Mouse (Mus musculus): Measurements from ENCODE around the gene Krtap5-5. TPM values are rescaled to one million over a fixed set of nuclear protein-coding genes. Genes with fewer than 3 reads are reported as not detected.
"Not testable (repeated sequence)": the region's sequence is repeated elsewhere in the genome, so short reads cannot be mapped to it uniquely, and the experiment has no call there.

Gene Krtap5-5
- 0.08 and 0.17 TPM in 2 replicates for polyA plus RNA-seq (2012; rRNA removed)

DNA sequence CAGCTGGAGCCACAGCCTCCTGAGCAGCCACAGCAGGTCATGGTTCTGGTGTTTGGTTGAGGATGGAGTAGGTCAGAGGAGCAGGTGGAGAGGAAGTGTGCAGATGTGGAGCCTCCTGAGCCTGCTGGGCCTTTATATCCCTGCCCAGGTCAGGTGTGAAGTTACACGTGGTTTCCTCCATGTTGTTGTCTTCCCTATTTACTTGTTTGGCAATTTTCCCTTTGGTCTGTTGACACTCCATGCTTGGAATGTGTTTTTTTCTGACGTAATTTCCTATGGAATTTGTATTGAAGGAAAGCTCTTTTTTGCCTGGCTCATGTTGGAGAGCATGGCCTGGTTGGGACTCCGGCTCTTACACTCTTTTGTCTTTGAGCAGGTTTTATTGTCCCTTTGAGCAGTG, at the start of gene Krtap5-5:
TSS of gene Krtap5-5 (minus strand) at position 101 of the 400 bp plus-strand sequence.
- H3K4me3 ChIP-seq (ENCODE audit: control insufficient read depth, low read depth, low read length); H3K27ac ChIP-seq (ENCODE audit: control insufficient read depth, insufficient read depth, low read depth, low read length); H3K4me1 ChIP-seq (ENCODE audit: control insufficient read depth, insufficient read depth, low read length); H3K36me3 ChIP-seq (ENCODE audit: control insufficient read depth, insufficient read depth, low read length); H3K27me3 ChIP-seq (ENCODE audit: control insufficient read depth, insufficient read depth, low read length): not testable (repeated sequence)

DNA sequence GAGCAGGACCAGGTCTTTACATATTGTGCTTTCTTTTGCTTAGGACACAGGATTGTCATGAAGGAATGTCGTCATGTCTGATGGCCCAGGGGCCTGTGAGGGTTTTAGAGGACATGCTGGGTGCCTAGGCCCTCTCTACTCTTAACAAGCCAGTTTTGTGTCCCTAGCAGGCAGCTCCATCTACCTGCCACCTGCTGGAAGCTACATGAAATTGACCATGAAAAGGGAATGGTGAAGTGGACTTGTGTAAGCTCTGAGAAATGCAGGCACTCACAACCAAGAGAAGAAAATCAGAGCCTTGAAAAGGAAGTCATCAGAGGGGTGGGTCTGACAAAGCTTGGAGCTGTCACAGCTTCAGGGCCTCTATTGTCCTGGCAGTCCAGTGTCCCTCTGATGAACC, 49.5 kb upstream of the Krtap5-5 start:
- H3K4me3 ChIP-seq (ENCODE audit: control insufficient read depth, low read depth, low read length); H3K27me3 ChIP-seq (ENCODE audit: control insufficient read depth, insufficient read depth, low read length); H3K4me1 ChIP-seq (ENCODE audit: control insufficient read depth, insufficient read depth, low read length); H3K36me3 ChIP-seq (ENCODE audit: control insufficient read depth, insufficient read depth, low read length); H3K27ac ChIP-seq (ENCODE audit: control insufficient read depth, insufficient read depth, low read depth, low read length): not testable (repeated sequence)

DNA sequence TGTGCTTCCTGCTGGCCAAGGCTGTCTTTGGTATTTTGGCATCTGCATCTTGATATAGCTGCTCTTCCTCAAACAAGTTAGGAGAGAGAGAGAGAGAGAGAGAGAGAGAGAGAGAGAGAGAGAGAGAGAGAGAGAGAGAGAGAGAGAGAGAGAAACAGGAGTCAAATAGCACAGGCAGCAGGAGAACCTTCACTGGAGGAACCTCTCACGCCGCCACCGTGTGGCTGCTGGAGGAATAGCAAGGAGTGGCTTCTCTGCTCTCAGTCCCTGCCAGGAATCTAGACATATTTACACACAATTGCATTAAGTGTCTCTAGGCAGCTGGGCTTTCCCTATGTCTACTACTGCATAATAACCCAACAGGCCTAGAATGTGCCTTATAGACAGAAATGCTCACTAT, 48.4 kb upstream of the Krtap5-5 start:
- H3K4me1 ChIP-seq (ENCODE audit: control insufficient read depth, insufficient read depth, low read length); H3K27ac ChIP-seq (ENCODE audit: control insufficient read depth, insufficient read depth, low read depth, low read length); H3K36me3 ChIP-seq (ENCODE audit: control insufficient read depth, insufficient read depth, low read length); H3K27me3 ChIP-seq (ENCODE audit: control insufficient read depth, insufficient read depth, low read length); H3K4me3 ChIP-seq (ENCODE audit: control insufficient read depth, low read depth, low read length): not testable (repeated sequence)
- TF ChIP-seq CTCF (IDR thresholded peaks at IDR 0.05; ENCODE audit: control insufficient read depth, insufficient read depth, insufficient replicate concordance, low read depth, low read length): peak; percentile 67; the same call in 1 of the 2 replicates

DNA sequence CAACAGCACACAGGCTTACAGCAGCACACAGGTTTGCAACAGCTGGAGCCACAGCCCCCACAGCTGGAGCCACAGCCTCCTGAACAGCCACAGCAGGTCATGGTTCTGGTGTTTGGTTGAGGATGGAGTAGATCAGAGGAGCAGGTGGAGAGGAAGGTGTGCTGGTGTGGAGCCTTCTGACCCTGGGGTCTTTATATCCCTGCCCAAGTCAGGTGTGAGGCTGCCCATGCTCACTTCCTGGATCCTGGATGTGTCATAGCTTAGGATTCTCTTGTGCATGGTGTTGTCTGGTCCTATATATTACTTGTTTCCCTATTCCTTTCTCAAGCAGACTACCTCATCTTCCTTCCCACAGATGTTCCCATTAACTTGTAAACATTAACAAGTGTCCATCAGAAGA, 44.5 kb upstream of the Krtap5-5 start, which contains the start of gene Gm4559:
TSS of gene Gm4559 (minus strand) at position 101 of the 400 bp plus-strand sequence.
- H3K27me3 ChIP-seq (ENCODE audit: control insufficient read depth, insufficient read depth, low read length); H3K27ac ChIP-seq (ENCODE audit: control insufficient read depth, insufficient read depth, low read depth, low read length); H3K4me3 ChIP-seq (ENCODE audit: control insufficient read depth, low read depth, low read length); H3K36me3 ChIP-seq (ENCODE audit: control insufficient read depth, insufficient read depth, low read length); H3K4me1 ChIP-seq (ENCODE audit: control insufficient read depth, insufficient read depth, low read length): not testable (repeated sequence)

DNA sequence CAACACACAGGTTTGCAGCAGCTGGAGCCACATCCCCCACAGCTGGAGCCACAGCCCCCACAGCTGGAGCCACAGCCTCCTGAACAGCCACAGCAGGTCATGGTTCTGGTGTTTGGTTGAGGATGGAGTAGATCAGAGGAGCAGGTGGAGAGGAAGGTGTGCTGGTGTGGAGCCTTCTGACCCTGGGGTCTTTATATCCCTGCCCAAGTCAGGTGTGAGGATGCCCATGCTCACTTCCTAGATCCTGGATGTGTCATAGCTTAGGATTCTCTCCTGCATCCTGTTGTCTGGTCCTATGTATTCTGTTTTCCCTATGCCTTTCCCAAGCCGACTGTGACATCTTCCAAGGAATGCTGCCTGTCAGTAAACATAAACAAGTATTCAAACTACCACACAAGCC, 28.5 kb upstream of the Krtap5-5 start, which contains the start of gene Gm2431:
TSS of gene Gm2431 (minus strand) at position 101 of the 400 bp plus-strand sequence.
- not testable (repeated sequence) for H3K27me3 ChIP-seq (ENCODE audit: control insufficient read depth, insufficient read depth, low read length); H3K27ac ChIP-seq (ENCODE audit: control insufficient read depth, insufficient read depth, low read depth, low read length); H3K36me3 ChIP-seq (ENCODE audit: control insufficient read depth, insufficient read depth, low read length); H3K4me3 ChIP-seq (ENCODE audit: control insufficient read depth, low read depth, low read length); H3K4me1 ChIP-seq (ENCODE audit: control insufficient read depth, insufficient read depth, low read length)

DNA sequence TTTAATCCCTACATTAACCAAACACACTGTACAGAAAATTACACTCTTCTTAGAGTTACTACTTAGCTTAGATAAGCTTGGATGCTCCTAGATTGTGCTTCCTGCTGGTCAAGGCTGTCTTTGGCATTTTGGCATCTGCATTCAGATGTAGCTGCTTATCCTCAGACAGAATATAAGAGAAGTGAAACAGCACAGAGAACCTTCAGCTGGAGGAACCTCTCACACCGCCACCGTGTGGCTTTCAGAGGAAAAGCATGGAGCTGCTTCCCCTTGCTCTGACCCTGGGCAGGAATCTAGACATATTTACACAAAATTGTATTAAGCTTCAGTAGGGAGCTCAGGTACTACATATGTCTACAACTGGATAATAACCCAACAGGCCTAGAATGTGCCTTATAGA, 25.7 kb upstream of the Krtap5-5 start:
- no peak overlapping the region for H3K27ac ChIP-seq (ENCODE audit: control insufficient read depth, insufficient read depth, low read depth, low read length)

DNA sequence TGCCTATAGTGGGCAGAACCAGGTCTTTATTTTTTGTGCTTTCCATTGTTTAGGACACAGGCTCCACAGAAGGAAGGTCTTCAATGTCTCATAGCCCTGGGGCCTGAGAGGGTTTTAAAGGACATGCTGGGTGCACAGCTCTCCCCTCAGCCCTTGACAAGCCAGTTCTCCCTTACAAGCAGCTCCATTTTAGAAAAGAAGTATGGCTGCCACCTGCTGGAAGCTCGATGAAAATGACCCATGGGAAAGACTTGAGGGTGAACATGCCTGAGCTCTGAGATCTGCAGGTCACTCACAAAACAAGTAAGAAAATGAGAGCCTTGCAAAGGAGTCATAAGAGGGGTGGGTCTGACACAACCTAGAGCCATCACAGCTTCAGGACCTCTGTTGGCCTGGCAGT, 20.1 kb upstream of the Krtap5-5 start:
- H3K4me3 ChIP-seq (ENCODE audit: control insufficient read depth, low read depth, low read length): no peak overlapping the region
- peak; percentile 8; the same call in 1 of the 2 replicates for TF ChIP-seq CTCF (IDR thresholded peaks at IDR 0.05; ENCODE audit: control insufficient read depth, insufficient read depth, insufficient replicate concordance, low read depth, low read length)
- no peak for TF ChIP-seq POLR2A (IDR thresholded peaks at IDR 0.05; ENCODE audit: control insufficient read depth, low read depth, low read length)
- no peaks in the 10 kb centered on the region for H3K27me3 ChIP-seq (ENCODE audit: control insufficient read depth, insufficient read depth, low read length)
- no peak overlapping the region for H3K27ac ChIP-seq (ENCODE audit: control insufficient read depth, insufficient read depth, low read depth, low read length)
- no peaks in the 10 kb centered on the region for H3K36me3 ChIP-seq (ENCODE audit: control insufficient read depth, insufficient read depth, low read length)
- H3K4me1 ChIP-seq (ENCODE audit: control insufficient read depth, insufficient read depth, low read length): no peaks in the 10 kb centered on the region

More for the DNA sequence above, 25.7 kb upstream of the Krtap5-5 start:
- TF ChIP-seq CTCF (IDR thresholded peaks at IDR 0.05; ENCODE audit: control insufficient read depth, insufficient read depth, insufficient replicate concordance, low read depth, low read length): peak; percentile 45; the same call in 1 of the 2 replicates
- TF ChIP-seq POLR2A (IDR thresholded peaks at IDR 0.05; ENCODE audit: control insufficient read depth, low read depth, low read length): no peak
- Histone ChIP-seq H3K4me3 (ENCODE audit: control insufficient read depth, low read depth, low read length) (no peak overlapping the region), H3K36me3 (ENCODE audit: control insufficient read depth, insufficient read depth, low read length) (no peaks in the 10 kb centered on the region), H3K27me3 (ENCODE audit: control insufficient read depth, insufficient read depth, low read length) (no peaks in the 10 kb centered on the region), H3K4me1 (ENCODE audit: control insufficient read depth, insufficient read depth, low read length) (no peaks in the 10 kb centered on the region)

DNA sequence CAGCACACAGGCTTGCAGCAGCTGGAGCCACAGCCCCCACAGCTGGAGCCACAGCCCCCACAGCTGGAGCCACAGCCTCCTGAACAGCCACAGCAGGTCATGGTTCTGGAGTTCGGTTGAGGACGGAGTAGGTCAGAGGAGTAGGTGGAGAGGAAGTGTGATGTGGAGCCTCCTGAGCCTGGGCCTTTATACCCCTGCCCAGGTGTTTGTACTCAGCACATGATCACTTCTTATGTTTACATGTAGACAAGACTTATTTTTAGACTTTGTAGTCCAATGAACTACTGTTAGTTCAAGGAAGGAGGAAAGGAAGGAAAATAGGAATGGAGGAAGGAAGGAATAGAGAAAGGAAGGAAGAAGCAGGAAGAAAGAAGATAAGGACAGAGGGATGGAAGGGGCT, 11.2 kb upstream of the Krtap5-5 start, which contains the start of gene Gm40460:
TSS of gene Gm40460 (minus strand) at position 101 of the 400 bp plus-strand sequence.
- no peaks in the 10 kb centered on the region for H3K4me1 ChIP-seq (ENCODE audit: control insufficient read depth, insufficient read depth, low read length)
- no peaks in the 10 kb centered on the region for H3K27me3 ChIP-seq (ENCODE audit: control insufficient read depth, insufficient read depth, low read length)
- TF ChIP-seq POLR2A (IDR thresholded peaks at IDR 0.05; ENCODE audit: control insufficient read depth, low read depth, low read length) (no peak), CTCF (IDR thresholded peaks at IDR 0.05; ENCODE audit: control insufficient read depth, insufficient read depth, insufficient replicate concordance, low read depth, low read length) (no peak)
- H3K36me3 ChIP-seq (ENCODE audit: control insufficient read depth, insufficient read depth, low read length): no peaks in the 10 kb centered on the region
- no peak within 1 kb of the TSS for H3K27ac ChIP-seq (ENCODE audit: control insufficient read depth, insufficient read depth, low read depth, low read length)
- no peak within 1 kb of the TSS for H3K4me3 ChIP-seq (ENCODE audit: control insufficient read depth, low read depth, low read length)
